Mouse (Mus musculus) embryonic fibroblast, embryonic 13.5 days (primary cell): ENCODE data around the gene Nmur1. TPM values are rescaled to one million over a fixed set of nuclear protein-coding genes. Genes with fewer than 3 reads are reported as not detected.

ENCODE experiments used
- H3K27ac ChIP-seq: 2 replicates; pipeline ENCODE4 v1.5.1; 2012; ENCODE audit warnings: low read length, control low read depth, inconsistent platforms; ENCODE audit not compliant: insufficient read depth
- H3K4me1 ChIP-seq: 2 replicates; pipeline ENCODE4 v1.6.1; 2011; ENCODE audit warnings: low read length; ENCODE audit not compliant: control insufficient read depth, insufficient read depth
- H3K4me3 ChIP-seq: 2 replicates; pipeline ENCODE4 v1.5.1; 2011; ENCODE audit warnings: mild to moderate bottlenecking, control low read depth, low read length; ENCODE audit not compliant: insufficient read depth
- CTCF ChIP-seq: IDR thresholded peaks from 2 replicates; pipeline ENCODE4 v1.5.1; 2011; ENCODE audit warnings: mild to moderate bottlenecking, control low read depth, low read length, moderate library complexity, borderline replicate concordance; ENCODE audit not compliant: insufficient read depth
- POLR2A ChIP-seq: IDR thresholded peaks from 2 replicates; pipeline ENCODE4 v1.6.1; 2011; ENCODE audit warnings: low read depth, mild to moderate bottlenecking, control low read depth, low read length, moderate library complexity
- polyA plus RNA-seq: library from polyadenylated mRNA; stranded (reverse); fragments of >200 nt; gene quantifications from 2 replicates; pipeline ENCODE4 v1.2.4, GENCODE M21; 2011; ENCODE audit warnings: low read depth; ENCODE audit not compliant: missing spikeins, insufficient read length

Gene Nmur1
- polyA plus RNA-seq, 1 experiment, result not detected

- Histone ChIP-seq H3K27ac (no peak overlapping the region), H3K4me3 (no peak overlapping the region)
- no peak for TF ChIP-seq POLR2A
- peak; percentile 79 for TF ChIP-seq CTCF
These were observed 54.0 kb downstream of the Nmur1 start for GRCm38 (mm10) chr1:86371997-86372396.

GRCm38 (mm10) chr1:86368086-86368485, 57.9 kb downstream of the Nmur1 start:
- Histone ChIP-seq H3K4me1 (no peaks in the 10 kb centered on the region), H3K27ac (no peak overlapping the region), H3K4me3 (no peak overlapping the region)
- TF ChIP-seq POLR2A (no peak), CTCF (no peak)

More at GRCm38 (mm10) chr1:86371997-86372396, 54.0 kb downstream of the Nmur1 start:
- no peaks in the 10 kb centered on the region for H3K4me1 ChIP-seq

GRCm38 (mm10) chr1:86363671-86364070, 62.4 kb downstream of the Nmur1 start:
- Histone ChIP-seq H3K27ac (no peak overlapping the region), H3K4me3 (no peak overlapping the region), H3K4me1 (no peaks in the 10 kb centered on the region; the same call in 1 of the 2 replicates)
- TF ChIP-seq POLR2A (no peak), CTCF (no peak)

- no peak for TF ChIP-seq CTCF
- TF ChIP-seq POLR2A, result no peak
- Histone ChIP-seq H3K4me3 (no peak overlapping the region), H3K27ac (no peak overlapping the region), H3K4me1 (peaks cover 2% of the 10 kb centered on the region; the same call in 1 of the 2 replicates)
These were observed 64.0 kb downstream of the Nmur1 start for GRCm38 (mm10) chr1:86361852-86362615.

GRCm38 (mm10) chr1:86360441-86360840, 65.6 kb downstream of the Nmur1 start:
- H3K27ac ChIP-seq, result no peak overlapping the region
- H3K4me3 ChIP-seq, result peak overlapping the region; percentile 74
- TF ChIP-seq CTCF (no peak), POLR2A (peak; percentile 32; the same call in 1 of the 2 replicates)
- H3K4me1 ChIP-seq, result peaks cover 5% of the 10 kb centered on the region; the same call in 1 of the 2 replicates

- peak overlapping the region; percentile 74 for H3K4me3 ChIP-seq
- peak overlapping the region; percentile 3; the same call in 1 of the 2 replicates for H3K27ac ChIP-seq
- H3K4me1 ChIP-seq, result peaks cover 5% of the 10 kb centered on the region; the same call in 1 of the 2 replicates
- TF ChIP-seq POLR2A (no peak), CTCF (no peak)
These were observed 66.2 kb downstream of the Nmur1 start for GRCm38 (mm10) chr1:86359798-86360179.

GRCm38 (mm10) chr1:86358906-86359797, 66.9 kb downstream of the Nmur1 start, which contains the start of gene Ncl:
Gene Ncl, minus strand, starts transcription at chr1:86359400.
- Histone ChIP-seq H3K27ac (peak within 1 kb of the TSS; percentile 94), H3K4me1 (peaks cover 5% of the 10 kb centered on the region; the same call in 1 of the 2 replicates), H3K4me3 (peak within 1 kb of the TSS; percentile 80)
- TF ChIP-seq CTCF (no peak), POLR2A (peak; percentile 99)

- Histone ChIP-seq H3K27ac (peak overlapping the region; percentile 94), H3K4me1 (peaks cover 5% of the 10 kb centered on the region; the same call in 1 of the 2 replicates), H3K4me3 (peak overlapping the region; percentile 80)
- no peak for TF ChIP-seq CTCF
- no peak for TF ChIP-seq POLR2A
These were observed 67.7 kb downstream of the Nmur1 start for GRCm38 (mm10) chr1:86358229-86358905.

GRCm38 (mm10) chr1:86354186-86354585, 71.8 kb downstream of the Nmur1 start:
- Histone ChIP-seq H3K27ac (no peak overlapping the region), H3K4me3 (no peak overlapping the region), H3K4me1 (peaks cover 5% of the 10 kb centered on the region; the same call in 1 of the 2 replicates)
- TF ChIP-seq CTCF (no peak), POLR2A (no peak)
